9 mouse cellular contexts compared by ENCODE assay signal in genomic region chr7:120124844-120125243, GRCm38 (mm10). TPM values are rescaled to one million over a fixed set of nuclear protein-coding genes. Genes with fewer than 3 reads are reported as not detected.
DNase-seq lines count a peak whose midpoint lies in the region; ATAC-seq and TF ChIP-seq lines count a peak whose summit lies in the region.
"Had no signal": no experiment of that assay in that cellular context is flagged by ENCODE, and none has a peak within 500 bp of the region (broad histone marks: within the 10 kb centered on the region; RNA-seq: fewer than 3 reads in every experiment).

No protein-coding gene starts in this region.

- no peak overlapping the region for H3K4me2 ChIP-seq in forebrain, postnatal 0 days (ENCODE audit: low read depth)

- H3K9ac ChIP-seq in forebrain, postnatal 0 days = no peak overlapping the region

- H3K4me1 ChIP-seq in G1E (ENCODE audit: insufficient read depth, low read depth, low read length) = no peaks in the 10 kb centered on the region
- no peaks in the 10 kb centered on the region for H3K4me1 ChIP-seq in forebrain, postnatal 0 days (ENCODE audit: insufficient read depth)

- DNase-seq in G1E (ENCODE audit: low spot score) = no peak
- peak; percentile 51 for DNase-seq in cerebellum, adult 11-12 months
- peak; percentile 90 for DNase-seq in forebrain, postnatal 0 days
- peak; percentile 82 for DNase-seq in heart, postnatal 4 days
- DNase-seq in layer of hippocampus, adult 2 months (ENCODE audit: low spot score in 2 of 2) = peak; percentile 82 to 88
- DNase-seq in lung, adult 18-20 months = peak; percentile 69 to 79
- peak; percentile 25 for DNase-seq in ovary, adult 18-20 months (ENCODE audit: low spot score)
- DNase-seq in urinary bladder, postnatal 10 days (ENCODE audit: low spot score) = peak; percentile 19

- H3K36me3 ChIP-seq in G1E (replicated peaks) = no peaks in the 10 kb centered on the region
- no peaks in the 10 kb centered on the region for H3K36me3 ChIP-seq in forebrain, postnatal 0 days (ENCODE audit: insufficient read depth)

- H3K9me3 ChIP-seq in G1E (replicated peaks) = no peaks in the 10 kb centered on the region
- no peaks in the 10 kb centered on the region for H3K9me3 ChIP-seq in forebrain, postnatal 0 days (ENCODE audit: low read length)

- peaks cover 3% of the 10 kb centered on the region; the same call in 1 of the 2 replicates for H3K27me3 ChIP-seq in G1E (ENCODE audit: insufficient read depth, low read length)
- H3K27me3 ChIP-seq in forebrain, postnatal 0 days (ENCODE audit: insufficient read depth, low read length) = no peaks in the 10 kb centered on the region

- no peak overlapping the region for H3K4me3 ChIP-seq in G1E (ENCODE audit: low read depth, low read length)
- no peak overlapping the region for H3K4me3 ChIP-seq in forebrain, postnatal 0 days (ENCODE audit: low read depth, low read length)
- H3K4me3 ChIP-seq in layer of hippocampus, adult 2 months = no peak overlapping the region

- WGBS in forebrain, postnatal 0 days = 0% methylated on average over 3 of the region's 3 CpGs

- no peak for TF ChIP-seq CTCF in G1E (IDR thresholded peaks at IDR 0.05; ENCODE audit: low read depth, low read length)
- TF ChIP-seq CTCF in forebrain, postnatal 0 days (IDR thresholded peaks at IDR 0.05; ENCODE audit: low read depth) = peak; percentile 94
- TF ChIP-seq CTCF in layer of hippocampus, adult 2 months (conservative IDR thresholded peaks at IDR 0.05) = peak; percentile 83

- ATAC-seq in G1E (ENCODE audit: extremely low read depth, insufficient number of reproducible peaks, low FRiP score, poor library complexity, severe bottlenecking) = 0 out of 2 replicates have a peak, but pooled peaks have one; percentile 8
- ATAC-seq in forebrain, postnatal 0 days = peak; percentile 92

- no peak overlapping the region for H3K27ac ChIP-seq in forebrain, postnatal 0 days (ENCODE audit: low read depth, low read length)
- peak overlapping the region; percentile 50; the same call in 1 of the 2 replicates for H3K27ac ChIP-seq in layer of hippocampus, adult 2 months

RNA-seq across cellular contexts. Expression of gene Zp2, which starts 20.2 kb away (rescaled TPM):
- total RNA-seq in G1E (2014; fragmentation: Nextera tagmentation) = not detected in 2 replicates
- 0.11 TPM in 1 of 2 replicates, not detected in the other for total RNA-seq in G1E (2017)
- polyA plus RNA-seq in G1E (2012) = not detected in 2 replicates
- 1.5 TPM in 1 of 2 replicates, not detected in the other for total RNA-seq in forebrain, postnatal 0 days (2014; rRNA removed)
- polyA plus RNA-seq in forebrain, postnatal 0 days (2015; fragmentation: Nextera tagmentation; extraction: Ambion mirVana) = 0.08 and 0.19 TPM in 2 replicates
- under 1 TPM; 0.11 to 0.36 TPM for total RNA-seq in heart, postnatal 4 days (2021)
- total RNA-seq in layer of hippocampus, adult 2 months (2021) = under 1 TPM; 0.20 to 0.37 TPM
- polyA plus RNA-seq: gonadal fat pad, adult 2 months had no signal

RNA-seq across cellular contexts. Expression of gene Tmem159, which starts 22.7 kb away (rescaled TPM):
- total RNA-seq in G1E (2014; fragmentation: Nextera tagmentation) (not detected in 2 replicates), G1E (2017) (not detected in 2 replicates)
- polyA plus RNA-seq in G1E (2012) = not detected in 2 replicates
- total RNA-seq in forebrain, postnatal 0 days (2014; rRNA removed) = 12.6 and 14.6 TPM in 2 replicates
- polyA plus RNA-seq in forebrain, postnatal 0 days (2015; fragmentation: Nextera tagmentation; extraction: Ambion mirVana) = 12.2 and 17.4 TPM in 2 replicates
- 10 to 100 TPM; 15.5 to 16.8 TPM for total RNA-seq in heart, postnatal 4 days (2021)
- 10 to 100 TPM; 11.3 to 11.7 TPM for total RNA-seq in layer of hippocampus, adult 2 months (2021)

RNA-seq across cellular contexts. Expression of gene Dnah3, which starts 29.8 kb away (rescaled TPM):
- total RNA-seq in G1E (2014; fragmentation: Nextera tagmentation) (not detected in 2 replicates), G1E (2017) (0.12 and 0.22 TPM in 2 replicates)
- polyA plus RNA-seq in G1E (2012) = not detected in 2 replicates
- 0.81 and 1.5 TPM in 2 replicates for total RNA-seq in forebrain, postnatal 0 days (2014; rRNA removed)
- 0.15 and 0.25 TPM in 2 replicates for polyA plus RNA-seq in forebrain, postnatal 0 days (2015; fragmentation: Nextera tagmentation; extraction: Ambion mirVana)
- under 1 TPM; 0.02 to 0.05 TPM for total RNA-seq in heart, postnatal 4 days (2021)
- total RNA-seq in layer of hippocampus, adult 2 months (2021) = under 1 TPM; 0.12 to 0.59 TPM

RNA-seq across cellular contexts. Expression of gene Anks4b, which starts 48.8 kb away (rescaled TPM):
- total RNA-seq in G1E (2014; fragmentation: Nextera tagmentation) = not detected in 2 replicates
- total RNA-seq in G1E (2017) = under 0.01 and 0.11 TPM in 2 replicates
- polyA plus RNA-seq in G1E (2012) = not detected in 2 replicates
- 0.15 TPM in 1 of 2 replicates, not detected in the other for total RNA-seq in forebrain, postnatal 0 days (2014; rRNA removed)
- polyA plus RNA-seq in forebrain, postnatal 0 days (2015; fragmentation: Nextera tagmentation; extraction: Ambion mirVana) = 0.04 TPM in 1 of 2 replicates, not detected in the other
- under 1 TPM; 0.11 to 0.12 TPM for total RNA-seq in heart, postnatal 4 days (2021)
- total RNA-seq in layer of hippocampus, adult 2 months (2021) = under 1 TPM; 0.31 to 0.32 TPM

Comparison
In these comparisons a context has a peak if more than half of its experiments do, and no peak if none do; other contexts are left out.
1. RNA of gene Tmem159, which starts 22.7 kb away (total RNA-seq): 15.5 to 16.8 TPM in heart, postnatal 4 days, 12.6 to 14.6 TPM in forebrain, postnatal 0 days and 11.3 to 11.7 TPM in layer of hippocampus, adult 2 months; not detected in G1E; every median in the first group is over 10 times any median in the second.